In genomic region chr12:83762706-83763105, GRCm38 (mm10) we compare ENCODE assay signal across 9 mouse cellular contexts. TPM values are rescaled to one million over a fixed set of nuclear protein-coding genes. Genes with fewer than 3 reads are reported as not detected.
DNase-seq lines count a peak whose midpoint lies in the region; TF ChIP-seq lines count a peak whose summit lies in the region.
"Had no signal": no experiment of that assay in that cellular context is flagged by ENCODE, and none has a peak within 500 bp of the region (broad histone marks: within the 10 kb centered on the region; RNA-seq: fewer than 3 reads in every experiment).

No protein-coding gene starts in this region.

- 11% methylated on average over 4 of the region's 4 CpGs for WGBS in small intestine, adult 2 months

- H3K4me3 ChIP-seq in small intestine, adult 2 months (ENCODE audit: low read depth, low read length) = no peak overlapping the region

- no peaks in the 10 kb centered on the region for H3K36me3 ChIP-seq in small intestine, adult 2 months (ENCODE audit: control insufficient read depth, insufficient read depth, low read length)

- no peaks in the 10 kb centered on the region; the same call in 1 of the 2 replicates for H3K27me3 ChIP-seq in small intestine, adult 2 months (ENCODE audit: control insufficient read depth, insufficient read depth, low read length)

- H3K4me1 ChIP-seq in small intestine, adult 2 months (ENCODE audit: control insufficient read depth, insufficient read depth, insufficient read length, low read length) = peaks cover 4% of the 10 kb centered on the region

- no peak for TF ChIP-seq CTCF in small intestine, adult 2 months (IDR thresholded peaks at IDR 0.05; ENCODE audit: extremely low read depth, insufficient read length, insufficient replicate concordance, low read depth, low read length)

- TF ChIP-seq POLR2A in small intestine, adult 2 months (IDR thresholded peaks at IDR 0.05; ENCODE audit: low read depth, low read length) = no peak

- peak; percentile 59 for DNase-seq in embryo, embryonic 10.5 days (ENCODE audit: low spot score)
- no peak for DNase-seq in embryo, embryonic 11 days
- DNase-seq in lung, postnatal 25 days (ENCODE audit: low spot score) = peak; percentile 16
- no peak for DNase-seq in lung, adult 18-20 months
- DNase-seq in kidney, adult 18-20 months = peak; percentile 54
- DNase-seq in retina, embryonic 14.5 days (ENCODE audit: low spot score) = no peak
- DNase-seq in layer of hippocampus, adult 9-11 months = no peak
- DNase-seq: right cerebral cortex, adult 18-20 months had no signal

- H3K27ac ChIP-seq in small intestine, adult 2 months (ENCODE audit: insufficient read depth, low read depth, low read length) = 0 out of 2 replicates have a peak overlapping the region, but pooled peaks have one; percentile 56

RNA-seq across cellular contexts. Expression of gene Papln, which starts 0.7 kb away (rescaled TPM):
- polyA plus RNA-seq in small intestine, adult 2 months (2012; rRNA removed) = 6.7 and 11.7 TPM in 2 replicates

Comparison
In these comparisons a context has a peak if more than half of its experiments do, and no peak if none do; other contexts are left out.
1. DNase-seq: peak in embryo, embryonic 10.5 days (single experiment), lung, postnatal 25 days (single experiment) and kidney, adult 18-20 months (single experiment); none in embryo, embryonic 11 days (single experiment), lung, adult 18-20 months (0 of 2), retina, embryonic 14.5 days (single experiment) and layer of hippocampus, adult 9-11 months (single experiment).